Mouse (Mus musculus) testis, adult 2 months (tissue): ENCODE measurements around the gene Ush1g.

Source experiments
- CTCF ChIP-seq: fragments of 200-500 bp; IDR thresholded peaks from 2 replicates; pipeline ENCODE4 v1.5.1; 2012; ENCODE audit warnings: low read depth, mild to moderate bottlenecking, inconsistent platforms, low read length, moderate library complexity; ENCODE audit not compliant: control insufficient read depth, insufficient read depth, insufficient replicate concordance
- POLR2A ChIP-seq: fragments of 200-500 bp; IDR thresholded peaks from 2 replicates; pipeline ENCODE4 v1.6.1; 2012; ENCODE audit warnings: low read depth, mild to moderate bottlenecking, inconsistent platforms, low read length, moderate library complexity; ENCODE audit not compliant: control insufficient read depth

- TF ChIP-seq CTCF (no peak), POLR2A (no peak)
Measured at GRCm38 (mm10) chr11:115317204-115317603, 4.6 kb downstream of the Ush1g start.
